Mouse (Mus musculus) hindbrain, embryonic 15.5 days (tissue): ENCODE data around the gene Exosc7. TPM values are rescaled to one million over a fixed set of nuclear protein-coding genes. Genes with fewer than 3 reads are reported as not detected.

Experiments used
- ATAC-seq: fragments of 200-750 bp; cut with Nextera tagmentation; 2 replicates; pipeline ENCODE4 v1.8.0; 2017; ENCODE audit warnings: low read depth, moderate number of reproducible peaks, moderate TSS enrichment; ENCODE audit not compliant: low FRiP score
- H3K27ac ChIP-seq: fragments of 300-500 bp; sonication (generic); replicated peaks from 2 replicates; pipeline ENCODE4 v1.5.1; 2015; ENCODE audit warnings: mild to moderate bottlenecking, inconsistent platforms
- H3K27me3 ChIP-seq: fragments of 300-500 bp; sonication (generic); 2 replicates; pipeline ENCODE4 v1.6.1; 2015; ENCODE audit warnings: control low read depth, inconsistent platforms
- H3K36me3 ChIP-seq: fragments of 300-500 bp; sonication (generic); 2 replicates; pipeline ENCODE4 v1.6.1; 2015; ENCODE audit warnings: control low read depth, inconsistent platforms
- H3K4me1 ChIP-seq: fragments of 300-500 bp; sonication (generic); replicated peaks from 2 replicates; pipeline ENCODE4 v1.6.1; 2015; ENCODE audit warnings: control low read depth, inconsistent platforms
- H3K4me2 ChIP-seq: fragments of 300-500 bp; sonication (generic); 2 replicates; pipeline ENCODE4 v1.6.1; 2015; ENCODE audit warnings: moderate library complexity, mild to moderate bottlenecking, inconsistent platforms
- H3K4me3 ChIP-seq: fragments of 300-500 bp; sonication (generic); 2 replicates; pipeline ENCODE4 v1.5.1; 2015; ENCODE audit warnings: mild to moderate bottlenecking, inconsistent platforms
- H3K9ac ChIP-seq: fragments of 300-500 bp; sonication (generic); 2 replicates; pipeline ENCODE4 v1.6.1; 2015; ENCODE audit warnings: inconsistent platforms
- H3K9me3 ChIP-seq: fragments of 300-500 bp; sonication (generic); 2 replicates; pipeline ENCODE4 v1.6.1; 2016; ENCODE audit warnings: control low read depth, inconsistent platforms
- WGBS: fragments of 180-500 bp; shearing (Covaris S2); methylation state at CpG from one replicate; pipeline ENCODE4 v1.1.7; 2015; 5-methylcytosine and 5-hydroxymethylcytosine counted together
- polyA plus RNA-seq: library from polyadenylated mRNA; unstranded; fragments of >200 nt; fragmentation: Nextera tagmentation; extraction: Ambion mirVana; gene quantifications from 2 replicates; pipeline ENCODE4 v1.2.1, GENCODE M21; 2015

Exosc7 gene
- polyA plus RNA-seq, result 78.1 and 79.3 TPM in 2 replicates

GRCm38 (mm10) chr9:123112805-123113521, at the start of gene Exosc7, which contains the start of gene Zdhhc3:
Gene Exosc7, plus strand, starts transcription at chr9:123113215.
Gene Zdhhc3, minus strand, starts transcription at chr9:123113205.
- H3K9ac ChIP-seq, result peak within 1 kb of the TSS; percentile 93
- H3K4me3 ChIP-seq, result peak within 1 kb of the TSS; percentile 75
- no peaks in the 10 kb centered on the region for H3K27me3 ChIP-seq
- H3K36me3 ChIP-seq, result 0 out of 2 replicates have a peak, but pooled peaks cover 3% of the 10 kb centered on the region
- peak within 1 kb of the TSS; percentile 94 for H3K4me2 ChIP-seq
- WGBS, result under 1% methylated on average over 75 of the region's 79 CpGs
- peak within 1 kb of the TSS; percentile 94 for H3K27ac ChIP-seq
- peaks cover 20% of the 10 kb centered on the region for H3K4me1 ChIP-seq
- no peaks in the 10 kb centered on the region for H3K9me3 ChIP-seq
- ATAC-seq, result peak; percentile 95

GRCm38 (mm10) chr9:123079149-123079548, 33.9 kb upstream of the Exosc7 start:
- no peak overlapping the region for H3K4me2 ChIP-seq
- peaks cover 24% of the 10 kb centered on the region for H3K36me3 ChIP-seq
- 94% methylated on average over 5 of the region's 5 CpGs for WGBS
- no peaks in the 10 kb centered on the region for H3K9me3 ChIP-seq
- no peaks in the 10 kb centered on the region for H3K27me3 ChIP-seq
- H3K9ac ChIP-seq, result no peak overlapping the region
- no peak for ATAC-seq
- no peaks in the 10 kb centered on the region for H3K4me1 ChIP-seq
- no peak overlapping the region for H3K4me3 ChIP-seq
- H3K27ac ChIP-seq, result no peak overlapping the region

GRCm38 (mm10) chr9:123080355-123080754, 32.7 kb upstream of the Exosc7 start:
- Histone ChIP-seq H3K4me2 (no peak overlapping the region), H3K36me3 (peaks cover 28% of the 10 kb centered on the region), H3K9me3 (no peaks in the 10 kb centered on the region), H3K4me3 (no peak overlapping the region), H3K4me1 (no peaks in the 10 kb centered on the region), H3K27me3 (no peaks in the 10 kb centered on the region), H3K9ac (no peak overlapping the region), H3K27ac (no peak overlapping the region)
- WGBS, result 97% methylated on average over 7 of the region's 7 CpGs
- ATAC-seq, result no peak

- Histone ChIP-seq H3K27me3 (no peaks in the 10 kb centered on the region), H3K9me3 (no peaks in the 10 kb centered on the region), H3K36me3 (peaks cover 28% of the 10 kb centered on the region), H3K4me3 (no peak overlapping the region), H3K9ac (no peak overlapping the region), H3K4me1 (no peaks in the 10 kb centered on the region), H3K4me2 (no peak overlapping the region), H3K27ac (no peak overlapping the region)
- ATAC-seq, result no peak
- 77% methylated on average over 1 of the region's 1 CpGs for WGBS
These were observed 32.2 kb upstream of the Exosc7 start for GRCm38 (mm10) chr9:123080796-123081195.

GRCm38 (mm10) chr9:123085373-123085772, 27.6 kb upstream of the Exosc7 start:
- H3K4me1 ChIP-seq, result no peaks in the 10 kb centered on the region
- H3K27me3 ChIP-seq, result no peaks in the 10 kb centered on the region
- no peak overlapping the region for H3K4me2 ChIP-seq
- H3K36me3 ChIP-seq, result peaks cover 39% of the 10 kb centered on the region
- no peak overlapping the region for H3K4me3 ChIP-seq
- H3K27ac ChIP-seq, result no peak overlapping the region
- H3K9ac ChIP-seq, result no peak overlapping the region
- no peaks in the 10 kb centered on the region for H3K9me3 ChIP-seq
- 89% methylated on average over 1 of the region's 1 CpGs for WGBS
- no peak for ATAC-seq

- Histone ChIP-seq H3K9ac (no peak overlapping the region), H3K27me3 (no peaks in the 10 kb centered on the region), H3K36me3 (peaks cover 39% of the 10 kb centered on the region), H3K4me3 (no peak overlapping the region), H3K4me2 (no peak overlapping the region), H3K4me1 (no peaks in the 10 kb centered on the region), H3K27ac (no peak overlapping the region), H3K9me3 (no peaks in the 10 kb centered on the region)
- ATAC-seq, result no peak
- 84% methylated on average over 3 of the region's 3 CpGs for WGBS
These were observed 25.5 kb upstream of the Exosc7 start for GRCm38 (mm10) chr9:123087558-123087957.

GRCm38 (mm10) chr9:123090844-123091243, 22.2 kb upstream of the Exosc7 start:
- no peaks in the 10 kb centered on the region for H3K27me3 ChIP-seq
- no peak overlapping the region for H3K4me2 ChIP-seq
- H3K4me1 ChIP-seq, result no peaks in the 10 kb centered on the region
- H3K9ac ChIP-seq, result no peak overlapping the region
- H3K27ac ChIP-seq, result no peak overlapping the region
- 94% methylated on average over 4 of the region's 4 CpGs for WGBS
- H3K36me3 ChIP-seq, result peaks cover 39% of the 10 kb centered on the region
- no peaks in the 10 kb centered on the region for H3K9me3 ChIP-seq
- H3K4me3 ChIP-seq, result no peak overlapping the region
- no peak for ATAC-seq

- Histone ChIP-seq H3K4me3 (no peak overlapping the region), H3K27me3 (no peaks in the 10 kb centered on the region), H3K9ac (no peak overlapping the region), H3K4me1 (no peaks in the 10 kb centered on the region), H3K27ac (no peak overlapping the region), H3K4me2 (no peak overlapping the region), H3K36me3 (peaks cover 44% of the 10 kb centered on the region), H3K9me3 (no peaks in the 10 kb centered on the region)
- ATAC-seq, result no peak
- 95% methylated on average over 16 of the region's 16 CpGs for WGBS
These were observed 13.2 kb upstream of the Exosc7 start for GRCm38 (mm10) chr9:123099631-123100455.

GRCm38 (mm10) chr9:123103425-123103824, 9.6 kb upstream of the Exosc7 start:
- H3K9me3 ChIP-seq, result no peaks in the 10 kb centered on the region
- no peak for ATAC-seq
- peaks cover 14% of the 10 kb centered on the region for H3K36me3 ChIP-seq
- H3K4me1 ChIP-seq, result no peaks in the 10 kb centered on the region
- no peak overlapping the region for H3K27ac ChIP-seq
- no peak overlapping the region for H3K4me2 ChIP-seq
- no peak overlapping the region for H3K9ac ChIP-seq
- no peaks in the 10 kb centered on the region for H3K27me3 ChIP-seq
- no peak overlapping the region for H3K4me3 ChIP-seq

GRCm38 (mm10) chr9:123104362-123104761, 8.7 kb upstream of the Exosc7 start:
- peaks cover 8% of the 10 kb centered on the region; the same call in 1 of the 2 replicates for H3K36me3 ChIP-seq
- H3K9ac ChIP-seq, result no peak overlapping the region
- H3K27me3 ChIP-seq, result no peaks in the 10 kb centered on the region
- H3K27ac ChIP-seq, result no peak overlapping the region
- no peak overlapping the region for H3K4me3 ChIP-seq
- H3K4me2 ChIP-seq, result no peak overlapping the region
- ATAC-seq, result no peak
- H3K4me1 ChIP-seq, result no peaks in the 10 kb centered on the region
- H3K9me3 ChIP-seq, result no peaks in the 10 kb centered on the region

- Histone ChIP-seq H3K36me3 (no peaks in the 10 kb centered on the region; the same call in 1 of the 2 replicates), H3K4me2 (no peak overlapping the region), H3K4me1 (peaks cover 11% of the 10 kb centered on the region), H3K27me3 (no peaks in the 10 kb centered on the region), H3K27ac (no peak overlapping the region), H3K9me3 (no peaks in the 10 kb centered on the region), H3K9ac (no peak overlapping the region), H3K4me3 (no peak overlapping the region)
- ATAC-seq, result no peak
- WGBS, result 93% methylated on average over 4 of the region's 4 CpGs
These were observed 5.8 kb upstream of the Exosc7 start for GRCm38 (mm10) chr9:123107186-123107585.

- Histone ChIP-seq H3K4me2 (no peak overlapping the region), H3K9ac (no peak overlapping the region), H3K4me3 (no peak overlapping the region), H3K36me3 (no peaks in the 10 kb centered on the region; the same call in 1 of the 2 replicates), H3K4me1 (peaks cover 20% of the 10 kb centered on the region), H3K27ac (no peak overlapping the region), H3K9me3 (no peaks in the 10 kb centered on the region), H3K27me3 (no peaks in the 10 kb centered on the region)
- ATAC-seq, result no peak
- WGBS, result 94% methylated on average over 7 of the region's 7 CpGs
These were observed 3.8 kb upstream of the Exosc7 start for GRCm38 (mm10) chr9:123109188-123109587.
